Mouse (Mus musculus): ENCODE measurements at regions not wholly inside any gene's neighbourhood (a gene's known extent, or its start where the extent isn't known, plus 50 kb on each side); places are given as distances from the start of the nearest gene placed in this dataset.

GRCm38 (mm10) chr5:53381492-53382199, 84.3 kb upstream of the Rbpj start:
- DNase-seq, result peak; percentile 40

GRCm38 (mm10) chr5:53384026-53384425, 81.9 kb upstream of the Rbpj start:
- no peak for DNase-seq

- DNase-seq, result no peak
Observed at GRCm38 (mm10) chr5:53385513-53386148, 80.3 kb upstream of the Rbpj start.

GRCm38 (mm10) chr5:53393571-53393970, 72.4 kb upstream of the Rbpj start:
- DNase-seq, result no peak

- DNase-seq, result no peak
Observed at GRCm38 (mm10) chr5:53394560-53394959, 71.4 kb upstream of the Rbpj start.

GRCm38 (mm10) chr5:53398428-53399058, 67.4 kb upstream of the Rbpj start:
- no peak for DNase-seq

- DNase-seq, result no peak
Observed at GRCm38 (mm10) chr5:53401093-53401492, 64.9 kb upstream of the Rbpj start.

- DNase-seq, result no peak
Observed at GRCm38 (mm10) chr5:53402022-53402421, 63.9 kb upstream of the Rbpj start.

- no peak for DNase-seq
Observed at GRCm38 (mm10) chr5:53402619-53403151, 63.3 kb upstream of the Rbpj start.

- no peak for DNase-seq
Observed at GRCm38 (mm10) chr5:53405929-53406328, 60.0 kb upstream of the Rbpj start.

- DNase-seq, result no peak
Observed at GRCm38 (mm10) chr5:53407646-53408045, 58.3 kb upstream of the Rbpj start.

GRCm38 (mm10) chr5:53408235-53408634, 57.7 kb upstream of the Rbpj start:
- DNase-seq, result no peak

- no peak for DNase-seq
Observed at GRCm38 (mm10) chr5:53409740-53410139, 56.2 kb upstream of the Rbpj start.

- no peak for DNase-seq
Observed at GRCm38 (mm10) chr5:53412391-53413075, 53.4 kb upstream of the Rbpj start.

GRCm38 (mm10) chr5:53413677-53414076, 52.3 kb upstream of the Rbpj start:
- DNase-seq, result no peak

GRCm38 (mm10) chr5:53415472-53415871, 50.5 kb upstream of the Rbpj start:
- no peak for DNase-seq
